Mouse (Mus musculus) liver, embryonic 14.5 days (tissue): ENCODE data around the gene Arhgdig. TPM values are rescaled to one million over a fixed set of nuclear protein-coding genes. Genes with fewer than 3 reads are reported as not detected.
"Not testable (repeated sequence)": the region's sequence is repeated elsewhere in the genome, so short reads cannot be mapped to it uniquely, and the experiment has no call there.

ENCODE experiments used
- ATAC-seq: fragments of 200-750 bp; cut with Nextera tagmentation; 2 replicates; pipeline ENCODE4 v1.8.0; 2017; ENCODE audit warnings: moderate number of reproducible peaks, mild to moderate bottlenecking, moderate library complexity; ENCODE audit not compliant: insufficient read depth
- DNase-seq, 3 experiments: peaks; one replicate each; pipeline ENCODE4 v3.0.0-alpha.2; 2012 to 2013; ENCODE audit warnings: low read depth in 3 of 3, low spot score in 3 of 3
- H3K27ac ChIP-seq: fragments of 300-500 bp; sonication (generic); 2 replicates; pipeline ENCODE4 v1.5.1; 2014; ENCODE audit warnings: moderate library complexity, mild to moderate bottlenecking, control low read depth, inconsistent platforms
- H3K27me3 ChIP-seq: fragments of 300-500 bp; sonication (generic); 2 replicates; pipeline ENCODE4 v1.6.1; 2014; ENCODE audit warnings: mild to moderate bottlenecking, low read length, moderate library complexity; ENCODE audit not compliant: control insufficient read depth, insufficient read depth
- H3K36me3 ChIP-seq: fragments of 300-500 bp; sonication (generic); replicated peaks from 2 replicates; pipeline ENCODE4 v1.6.1; 2014; ENCODE audit warnings: low read depth; ENCODE audit not compliant: control insufficient read depth, insufficient read depth
- H3K4me1 ChIP-seq, 2 experiments: fragments of 200-500 bp in 1 of 2; fragments of 300-500 bp in 1 of 2; sonication (generic) in 1 of 2; replicated peaks; 2 replicates each; pipeline ENCODE4 v1.6.1; 2012 to 2014; ENCODE audit warnings: antibody characterized with exemption in 1 of 2, inconsistent platforms in 1 of 2, low read length in 1 of 2; ENCODE audit not compliant: control insufficient read depth in 2 of 2, insufficient read depth in 2 of 2
- H3K4me2 ChIP-seq: fragments of 300-500 bp; sonication (generic); 2 replicates; pipeline ENCODE4 v1.6.1; 2014; ENCODE audit warnings: low read depth, mild to moderate bottlenecking, control low read depth, moderate library complexity
- H3K4me3 ChIP-seq, 2 experiments: fragments of 200-500 bp in 1 of 2; fragments of 300-500 bp in 1 of 2; sonication (generic) in 1 of 2; 2 replicates each; pipeline ENCODE4 v1.5.1; 2012 to 2014; ENCODE audit warnings: low read depth in 2 of 2, low read length in 2 of 2, mild to moderate bottlenecking in 2 of 2, control low read depth in 1 of 2, inconsistent platforms in 1 of 2, moderate library complexity in 1 of 2; ENCODE audit not compliant: insufficient read depth in 1 of 2
- H3K9ac ChIP-seq: fragments of 300-500 bp; sonication (generic); replicated peaks from 2 replicates; pipeline ENCODE4 v1.6.1; 2014; ENCODE audit warnings: mild to moderate bottlenecking, control low read depth, moderate library complexity
- H3K9me3 ChIP-seq: fragments of 300-500 bp; sonication (generic); 2 replicates; pipeline ENCODE4 v1.6.1; 2016; ENCODE audit warnings: low read length, mixed read lengths; ENCODE audit not compliant: control insufficient read depth
- CTCF ChIP-seq: IDR thresholded peaks from 2 replicates; pipeline ENCODE4 v1.5.1; 2016; ENCODE audit warnings: antibody characterized with exemption, low read depth, control low read depth
- EP300 ChIP-seq: IDR thresholded peaks from 2 replicates; pipeline ENCODE4 v1.6.1; 2016; ENCODE audit warnings: antibody characterized with exemption, low read depth
- WGBS: fragments of 180-500 bp; shearing (Covaris S2); extraction: QIAGEN DNeasy Blood & Tissue Kit; methylation state at CpG from one replicate; pipeline ENCODE4 v1.1.7; 2014; ENCODE audit not compliant: insufficient replicate concordance; 5-methylcytosine and 5-hydroxymethylcytosine counted together
- polyA plus RNA-seq, 2 experiments: library from polyadenylated mRNA; depleted of rRNA in 1 of 2; stranded (reverse) in 1 of 2; unstranded in 1 of 2; fragments of >200 nt; fragmentation: Nextera tagmentation in 1 of 2; extraction: Ambion mirVana in 1 of 2; gene quantifications; 2 replicates each; pipeline versions ENCODE4 v1.2.1 to v1.2.3; 2012 to 2014

The Arhgdig gene
- polyA plus RNA-seq, 2 experiments, result 11.6 to 15.9 TPM

DNA sequence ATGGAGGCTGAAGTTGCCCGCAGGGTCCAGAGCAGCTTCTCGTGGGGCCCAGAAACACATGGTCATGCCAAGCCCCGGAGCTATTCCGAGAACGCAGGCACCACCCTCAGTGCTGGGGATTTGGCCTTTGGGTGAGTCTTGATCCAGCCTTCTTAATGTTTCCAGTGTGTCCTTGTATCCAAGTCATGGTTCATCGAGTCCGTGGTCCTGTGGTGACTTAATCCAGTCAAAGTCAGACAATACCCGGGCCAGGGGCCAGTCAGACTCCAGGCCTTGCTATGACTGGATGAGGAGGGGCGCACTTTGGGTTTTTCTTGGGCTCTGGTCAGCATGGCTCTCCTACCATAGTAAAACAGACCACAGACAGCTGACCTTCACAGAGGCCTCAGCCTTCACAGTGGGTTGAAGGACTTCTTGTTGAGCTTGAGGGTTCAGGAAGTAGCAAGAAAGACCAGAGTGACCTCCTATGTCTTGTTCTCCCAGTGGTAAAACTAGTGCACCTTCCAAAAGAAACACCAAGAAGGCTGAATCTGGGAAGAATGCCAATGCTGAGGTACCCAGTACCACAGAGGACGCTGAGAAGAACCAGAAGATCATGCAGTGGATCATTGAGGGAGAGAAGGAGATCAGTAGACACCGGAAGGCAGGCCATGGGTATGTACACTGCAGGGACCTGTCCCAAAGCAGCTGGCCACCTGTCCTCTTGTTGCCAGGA, 19.3 kb downstream of the Arhgdig start:
- no peak overlapping the region for H3K9ac ChIP-seq
- H3K27ac ChIP-seq, result no peak overlapping the region
- DNase-seq, result no peak
- TF ChIP-seq EP300 (no peak), CTCF (no peak)
- no peak overlapping the region for H3K4me3 ChIP-seq
- no peaks in the 10 kb centered on the region for H3K4me1 ChIP-seq
- no peaks in the 10 kb centered on the region for H3K27me3 ChIP-seq
- no peaks in the 10 kb centered on the region for H3K9me3 ChIP-seq
- H3K36me3 ChIP-seq, result peaks cover 18% of the 10 kb centered on the region
- ATAC-seq, result no peak
- no peak overlapping the region for H3K4me2 ChIP-seq
- WGBS, result 86% methylated on average over 11 of the region's 11 CpGs

DNA sequence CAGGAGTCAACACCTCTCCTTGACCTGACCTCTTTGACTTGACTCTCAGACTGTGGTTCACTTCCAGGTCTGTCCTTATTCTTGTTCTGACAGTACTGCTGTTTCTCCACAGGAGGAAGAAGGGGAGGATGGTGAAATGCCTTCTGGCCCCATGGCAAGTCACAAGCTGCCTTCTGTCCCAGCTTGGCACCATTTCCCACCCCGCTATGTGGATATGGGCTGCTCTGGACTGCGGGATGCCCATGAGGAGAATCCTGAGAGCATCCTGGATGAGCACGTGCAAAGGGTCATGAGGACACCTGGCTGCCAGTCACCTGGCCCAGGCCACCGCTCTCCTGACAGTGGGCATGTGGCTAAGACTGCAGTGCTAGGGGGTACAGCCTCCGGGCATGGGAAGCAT, 20.0 kb downstream of the Arhgdig start:
- no peak overlapping the region for H3K9ac ChIP-seq
- H3K4me3 ChIP-seq, result no peak overlapping the region
- 83% methylated on average over 5 of the region's 5 CpGs for WGBS
- no peak for DNase-seq
- no peaks in the 10 kb centered on the region for H3K9me3 ChIP-seq
- H3K36me3 ChIP-seq, result peaks cover 17% of the 10 kb centered on the region
- no peak for ATAC-seq
- H3K27ac ChIP-seq, result no peak overlapping the region
- H3K27me3 ChIP-seq, result no peaks in the 10 kb centered on the region
- no peaks in the 10 kb centered on the region for H3K4me1 ChIP-seq
- no peak for TF ChIP-seq EP300
- no peak for TF ChIP-seq CTCF
- no peak overlapping the region for H3K4me2 ChIP-seq

DNA sequence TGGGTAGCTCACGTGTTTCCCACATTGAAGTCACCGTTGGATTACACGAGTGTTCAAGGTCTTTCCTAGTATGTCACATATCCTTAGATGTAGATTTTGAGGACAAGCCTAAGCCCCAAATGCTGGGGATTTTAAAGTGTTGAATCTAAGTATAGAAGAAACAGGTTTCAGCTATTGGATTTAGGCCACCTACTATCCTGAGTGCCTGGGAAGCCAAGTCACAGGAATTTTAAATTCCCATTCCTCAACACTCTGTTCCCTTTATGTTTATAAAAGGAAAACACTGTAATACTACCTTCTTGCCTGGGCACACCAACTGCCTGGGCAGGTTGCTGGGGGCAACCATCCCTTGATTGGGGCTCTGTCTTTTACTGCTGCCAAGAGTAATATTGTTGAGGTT, 26.4 kb downstream of the Arhgdig start:
- no peak overlapping the region for H3K4me3 ChIP-seq
- DNase-seq (no peak), ATAC-seq (no peak)
- no peaks in the 10 kb centered on the region for H3K4me1 ChIP-seq
- H3K4me2 ChIP-seq, result no peak overlapping the region
- H3K27me3 ChIP-seq, result no peaks in the 10 kb centered on the region
- WGBS, result 65% methylated on average over 3 of the region's 3 CpGs
- H3K27ac ChIP-seq, result no peak overlapping the region
- H3K9ac ChIP-seq, result no peak overlapping the region
- TF ChIP-seq EP300 (no peak), CTCF (no peak)
- peaks cover 7% of the 10 kb centered on the region for H3K36me3 ChIP-seq
- H3K9me3 ChIP-seq, result no peaks in the 10 kb centered on the region

GRCm38 (mm10) chr17:26178611-26179010, 29.0 kb downstream of the Arhgdig start:
- Histone ChIP-seq H3K4me1 (no peaks in the 10 kb centered on the region), H3K27ac (no peak overlapping the region), H3K4me2 (no peak overlapping the region), H3K36me3 (peaks cover 7% of the 10 kb centered on the region), H3K9me3 (no peaks in the 10 kb centered on the region), H3K27me3 (no peaks in the 10 kb centered on the region), H3K9ac (no peak overlapping the region), H3K4me3 (no peak overlapping the region)
- no peak for DNase-seq
- ATAC-seq, result no peak
- no peak for TF ChIP-seq CTCF

- TF ChIP-seq CTCF, result peak; percentile 40
- not testable (repeated sequence) for ATAC-seq, DNase-seq
Observed at GRCm38 (mm10) chr17:26175248-26175647, 32.3 kb downstream of the Arhgdig start.

More at GRCm38 (mm10) chr17:26175248-26175647, 32.3 kb downstream of the Arhgdig start:
- H3K36me3 ChIP-seq, H3K4me2 ChIP-seq, H3K27ac ChIP-seq, H3K9me3 ChIP-seq, H3K27me3 ChIP-seq, H3K9ac ChIP-seq, H3K4me1 ChIP-seq, H3K4me3 ChIP-seq: not testable (repeated sequence)
- WGBS, result 70% methylated on average over 2 of the region's 2 CpGs
